Mouse (Mus musculus): ENCODE results near the gene Ppp1r2. TPM values are rescaled to one million over a fixed set of nuclear protein-coding genes. Genes with fewer than 3 reads are reported as not detected.

The Ppp1r2 gene
- polyA plus RNA-seq, 1 experiment, result 35.7 TPM

GRCm38 (mm10) chr16:31232491-31233166, 42.4 kb downstream of the Ppp1r2 start:
- no peaks in the 10 kb centered on the region for H3K36me3 ChIP-seq (ENCODE audit: control insufficient read depth, insufficient read depth)
- peak overlapping the region; percentile 17 for H3K4me3 ChIP-seq
- H3ac ChIP-seq (ENCODE audit: control insufficient read depth, insufficient read length), result no peak overlapping the region
- no peaks in the 10 kb centered on the region for H3K79me2 ChIP-seq (ENCODE audit: control insufficient read depth, insufficient read depth)
- H3K4me2 ChIP-seq (ENCODE audit: low read depth), result peak overlapping the region; percentile 99
- H3K27me3 ChIP-seq (ENCODE audit: control insufficient read depth, insufficient read depth, insufficient read length), result no peaks in the 10 kb centered on the region
- no peak for TF ChIP-seq TCF3 (IDR thresholded peaks at IDR 0.05; ENCODE audit: insufficient read length, low read depth)
- no peak for TF ChIP-seq REST (IDR thresholded peaks at IDR 0.05; ENCODE audit: insufficient read depth, insufficient read length)
- no peak for TF ChIP-seq POLR2A (IDR thresholded peaks at IDR 0.05; ENCODE audit: insufficient read length, low read depth)
- no peak for TF ChIP-seq SRF (IDR thresholded peaks at IDR 0.05; ENCODE audit: control insufficient read depth, insufficient read length, low read depth)
- TF ChIP-seq MAX (IDR thresholded peaks at IDR 0.05; ENCODE audit: low read depth), result no peak
- no peak for TF ChIP-seq CEBPB (IDR thresholded peaks at IDR 0.05; ENCODE audit: insufficient read depth, poor library complexity, severe bottlenecking)
- TF ChIP-seq TCF12 (IDR thresholded peaks at IDR 0.05; ENCODE audit: insufficient read depth, poor library complexity, severe bottlenecking), result no peak
- TF ChIP-seq POLR2AphosphoS2 (IDR thresholded peaks at IDR 0.05; ENCODE audit: insufficient read length, low read depth), result no peak

- Histone ChIP-seq H3K79me2 (ENCODE audit: control insufficient read depth, insufficient read depth) (no peaks in the 10 kb centered on the region), H3K4me2 (ENCODE audit: low read depth) (no peak overlapping the region), H3K4me3 (no peak overlapping the region), H3K36me3 (ENCODE audit: control insufficient read depth, insufficient read depth) (no peaks in the 10 kb centered on the region), H3ac (ENCODE audit: control insufficient read depth, insufficient read length) (no peak overlapping the region), H3K27me3 (ENCODE audit: control insufficient read depth, insufficient read depth, insufficient read length) (no peaks in the 10 kb centered on the region)
- TF ChIP-seq E2F4 (IDR thresholded peaks at IDR 0.05; ENCODE audit: insufficient read depth) (no peak), POLR2AphosphoS2 (IDR thresholded peaks at IDR 0.05; ENCODE audit: insufficient read length, low read depth) (no peak), MAX (IDR thresholded peaks at IDR 0.05; ENCODE audit: low read depth) (no peak), TCF12 (IDR thresholded peaks at IDR 0.05; ENCODE audit: insufficient read depth, poor library complexity, severe bottlenecking) (no peak)
These were observed 43.5 kb downstream of the Ppp1r2 start for GRCm38 (mm10) chr16:31231591-31231990.

- Histone ChIP-seq H3K4me3 (no peak overlapping the region), H3ac (ENCODE audit: control insufficient read depth, insufficient read length) (no peak overlapping the region), H3K36me3 (ENCODE audit: control insufficient read depth, insufficient read depth) (no peaks in the 10 kb centered on the region), H3K79me2 (ENCODE audit: control insufficient read depth, insufficient read depth) (no peaks in the 10 kb centered on the region), H3K4me2 (ENCODE audit: low read depth) (no peak overlapping the region), H3K27me3 (ENCODE audit: control insufficient read depth, insufficient read depth, insufficient read length) (no peaks in the 10 kb centered on the region)
- TF ChIP-seq POLR2AphosphoS2 (IDR thresholded peaks at IDR 0.05; ENCODE audit: insufficient read length, low read depth), result no peak
- TF ChIP-seq CEBPB (IDR thresholded peaks at IDR 0.05; ENCODE audit: insufficient read depth, poor library complexity, severe bottlenecking), result no peak
- no peak for TF ChIP-seq TCF12 (IDR thresholded peaks at IDR 0.05; ENCODE audit: insufficient read depth, poor library complexity, severe bottlenecking)
- TF ChIP-seq POLR2A (IDR thresholded peaks at IDR 0.05; ENCODE audit: insufficient read length, low read depth), result no peak
- no peak for TF ChIP-seq USF1 (IDR thresholded peaks at IDR 0.05; ENCODE audit: low read depth)
- no peak for TF ChIP-seq SRF (IDR thresholded peaks at IDR 0.05; ENCODE audit: control insufficient read depth, insufficient read length, low read depth)
- TF ChIP-seq MAX (IDR thresholded peaks at IDR 0.05; ENCODE audit: low read depth), result no peak
- TF ChIP-seq MYOD1 (IDR thresholded peaks at IDR 0.05; ENCODE audit: control insufficient read depth in 1 of 3, insufficient read length in 2 of 3, low read depth in 2 of 3), result no peak
- no peak for TF ChIP-seq REST (IDR thresholded peaks at IDR 0.05; ENCODE audit: insufficient read depth, insufficient read length)
- TF ChIP-seq TCF3 (IDR thresholded peaks at IDR 0.05; ENCODE audit: insufficient read length, low read depth), result no peak
- no peak for TF ChIP-seq E2F4 (IDR thresholded peaks at IDR 0.05; ENCODE audit: insufficient read depth)
- no peak for TF ChIP-seq MYOG (IDR thresholded peaks at IDR 0.05; ENCODE audit: control insufficient read depth in 1 of 3, insufficient read depth in 1 of 3, insufficient read length in 2 of 3, low read depth in 2 of 3)
These were observed 47.3 kb downstream of the Ppp1r2 start for GRCm38 (mm10) chr16:31227746-31228145.

DNA sequence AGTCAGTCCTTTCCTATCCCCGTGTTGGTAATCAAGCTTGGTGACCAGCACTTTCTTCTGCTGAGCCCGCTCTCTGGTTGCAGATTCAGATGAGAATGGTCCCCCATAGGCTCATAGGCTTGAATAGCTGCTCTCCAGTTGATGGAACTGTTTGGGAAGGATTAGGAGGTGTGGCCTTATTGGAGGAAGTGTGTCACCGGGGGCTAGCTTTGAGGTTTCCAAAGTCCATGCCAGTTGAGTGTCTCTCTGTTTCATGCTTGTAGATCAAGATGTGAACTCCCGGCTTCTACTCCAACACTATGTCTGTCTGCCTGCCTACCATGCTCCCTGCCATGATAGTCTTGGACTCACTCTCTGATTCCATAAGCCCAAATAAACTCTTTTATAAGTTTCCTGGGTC, 59.8 kb downstream of the Ppp1r2 start:
- Histone ChIP-seq H3K4me3 (no peak overlapping the region), H3K4me2 (ENCODE audit: low read depth) (no peak overlapping the region), H3K79me2 (ENCODE audit: control insufficient read depth, insufficient read depth) (no peaks in the 10 kb centered on the region), H3K36me3 (ENCODE audit: control insufficient read depth, insufficient read depth) (no peaks in the 10 kb centered on the region), H3ac (ENCODE audit: control insufficient read depth, insufficient read length) (no peak overlapping the region), H3K27me3 (ENCODE audit: control insufficient read depth, insufficient read depth, insufficient read length) (no peaks in the 10 kb centered on the region)
- TF ChIP-seq REST (IDR thresholded peaks at IDR 0.05; ENCODE audit: insufficient read depth, insufficient read length) (no peak), SRF (IDR thresholded peaks at IDR 0.05; ENCODE audit: control insufficient read depth, insufficient read length, low read depth) (no peak), MYOG (IDR thresholded peaks at IDR 0.05; ENCODE audit: control insufficient read depth in 1 of 3, insufficient read depth in 1 of 3, insufficient read length in 2 of 3, low read depth in 2 of 3) (no peak), MAX (IDR thresholded peaks at IDR 0.05; ENCODE audit: low read depth) (no peak), USF1 (IDR thresholded peaks at IDR 0.05; ENCODE audit: low read depth) (no peak), POLR2AphosphoS2 (IDR thresholded peaks at IDR 0.05; ENCODE audit: insufficient read length, low read depth) (no peak), MYOD1 (IDR thresholded peaks at IDR 0.05; ENCODE audit: control insufficient read depth in 1 of 3, insufficient read length in 2 of 3, low read depth in 2 of 3) (no peak), TCF12 (IDR thresholded peaks at IDR 0.05; ENCODE audit: insufficient read depth, poor library complexity, severe bottlenecking) (no peak)

GRCm38 (mm10) chr16:31213463-31213862, 61.6 kb downstream of the Ppp1r2 start:
- TF ChIP-seq MYOD1 (IDR thresholded peaks at IDR 0.05; ENCODE audit: control insufficient read depth in 1 of 3, insufficient read length in 2 of 3, low read depth in 2 of 3) (peak in 2 of 3 experiments; percentile 33 to 56), TCF3 (IDR thresholded peaks at IDR 0.05; ENCODE audit: insufficient read length, low read depth) (no peak), MYOG (IDR thresholded peaks at IDR 0.05; ENCODE audit: control insufficient read depth in 1 of 3, insufficient read depth in 1 of 3, insufficient read length in 2 of 3, low read depth in 2 of 3) (peak in 1 of 3 experiments; percentile 28), E2F4 (IDR thresholded peaks at IDR 0.05; ENCODE audit: insufficient read depth) (no peak)
- H3ac ChIP-seq (ENCODE audit: control insufficient read depth, insufficient read length), result no peak overlapping the region
- no peak overlapping the region for H3K4me3 ChIP-seq
- no peaks in the 10 kb centered on the region for H3K27me3 ChIP-seq (ENCODE audit: control insufficient read depth, insufficient read depth, insufficient read length)
- H3K4me2 ChIP-seq (ENCODE audit: low read depth), result no peak overlapping the region
- no peaks in the 10 kb centered on the region for H3K79me2 ChIP-seq (ENCODE audit: control insufficient read depth, insufficient read depth)
- H3K36me3 ChIP-seq (ENCODE audit: control insufficient read depth, insufficient read depth), result no peaks in the 10 kb centered on the region
